Mouse (Mus musculus) 416B (cell line): ENCODE data around the gene Scgb1b17.
"Not testable (repeated sequence)": the region's sequence is repeated elsewhere in the genome, so short reads cannot be mapped to it uniquely, and the experiment has no call there.

ENCODE experiments used
- DNase-seq: peaks from one replicate; pipeline ENCODE4 v3.0.0; 2011; ENCODE audit warnings: low read depth

The Scgb1b17 gene

DNA sequence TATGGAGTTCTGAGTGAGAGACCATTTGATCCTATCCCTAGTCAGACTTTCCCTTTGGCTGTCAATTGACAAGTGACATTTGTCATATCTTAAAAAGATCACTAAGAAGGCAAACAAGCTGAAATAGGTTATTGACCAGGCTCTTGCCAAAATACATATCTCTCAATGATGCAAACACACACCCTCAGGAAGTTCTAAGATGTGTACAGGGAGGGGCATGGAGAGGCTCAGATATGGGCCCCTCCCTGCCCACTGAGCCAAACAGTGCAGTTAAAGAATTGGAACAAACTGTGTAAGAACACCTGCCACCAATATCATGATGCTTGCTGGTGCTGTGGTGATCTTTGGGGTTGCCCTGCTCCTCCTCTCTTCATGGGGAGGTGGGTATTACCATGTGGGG is at the start of gene Scgb1b17:
TSS of gene Scgb1b17 (plus strand) at position 301 of the 400 bp plus-strand sequence.
- DNase-seq, result not testable (repeated sequence)

DNA sequence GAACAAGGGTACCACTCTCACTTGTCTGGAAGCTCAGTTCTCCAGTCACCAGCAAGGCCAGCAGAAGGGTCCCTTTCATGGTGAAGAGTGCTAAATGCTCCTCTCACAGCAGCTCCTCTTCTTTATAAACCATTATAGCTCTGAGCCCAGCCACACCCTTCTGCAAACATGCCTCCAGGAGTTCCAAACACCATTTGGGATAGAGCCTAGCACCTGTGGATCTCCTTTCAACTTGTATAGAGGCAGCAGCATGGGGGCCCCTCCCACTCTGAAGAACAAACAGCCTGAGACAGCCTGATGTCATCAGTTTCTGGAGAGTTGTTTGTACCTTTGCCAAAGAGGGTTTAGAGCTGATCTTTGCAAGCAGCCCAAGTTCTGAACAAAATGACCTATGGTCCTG is 6.8 kb upstream of the Scgb1b17 start, which contains the start of gene Scgb2b17:
TSS of gene Scgb2b17 (minus strand) at position 101 of the 400 bp plus-strand sequence.
- not testable (repeated sequence) for DNase-seq
